Mouse (Mus musculus) heart, embryonic 11.5 days (tissue): ENCODE data around the gene Nrg4. TPM values are rescaled to one million over a fixed set of nuclear protein-coding genes. Genes with fewer than 3 reads are reported as not detected.
"Not testable (repeated sequence)": the region's sequence is repeated elsewhere in the genome, so short reads cannot be mapped to it uniquely, and the experiment has no call there.

ENCODE experiments used
- ATAC-seq: fragments of 200-750 bp; cut with Nextera tagmentation; replicated peaks from 2 replicates; pipeline ENCODE4 v1.8.0; 2017; ENCODE audit warnings: moderate library complexity; ENCODE audit not compliant: insufficient number of reproducible peaks, low FRiP score, low TSS enrichment
- H3K27ac ChIP-seq: fragments of 300-500 bp; sonication (generic); 2 replicates; pipeline ENCODE4 v1.5.1; 2014; ENCODE audit warnings: mild to moderate bottlenecking, low read depth, low read length
- H3K27me3 ChIP-seq: fragments of 300-500 bp; sonication (generic); 2 replicates; pipeline ENCODE4 v1.6.1; 2014; ENCODE audit warnings: mild to moderate bottlenecking, low read length, mixed read lengths; ENCODE audit not compliant: control insufficient read depth, insufficient read depth
- H3K36me3 ChIP-seq: fragments of 300-500 bp; sonication (generic); 2 replicates; pipeline ENCODE4 v1.6.1; 2014; ENCODE audit warnings: mild to moderate bottlenecking, low read length, moderate library complexity, mixed read lengths; ENCODE audit not compliant: control insufficient read depth, insufficient read depth
- H3K4me1 ChIP-seq: fragments of 300-500 bp; sonication (generic); 2 replicates; pipeline ENCODE4 v1.6.1; 2014; ENCODE audit warnings: low read length; ENCODE audit not compliant: control insufficient read depth, insufficient read depth
- H3K4me2 ChIP-seq: fragments of 300-500 bp; sonication (generic); 2 replicates; pipeline ENCODE4 v1.6.1; 2014; ENCODE audit warnings: mild to moderate bottlenecking, moderate library complexity
- H3K4me3 ChIP-seq: fragments of 300-500 bp; sonication (generic); 2 replicates; pipeline ENCODE4 v1.5.1; 2014; ENCODE audit warnings: low read depth, low read length
- H3K9ac ChIP-seq: fragments of 300-500 bp; sonication (generic); 2 replicates; pipeline ENCODE4 v1.6.1; 2014; ENCODE audit warnings: mild to moderate bottlenecking, low read depth, low read length, moderate library complexity
- H3K9me3 ChIP-seq: fragments of 300-500 bp; sonication (generic); replicated peaks from 2 replicates; pipeline ENCODE4 v1.6.1; 2016; ENCODE audit warnings: low read length; ENCODE audit not compliant: control insufficient read depth
- WGBS: fragments of 180-500 bp; shearing (Covaris S2); extraction: QIAGEN DNeasy Blood & Tissue Kit; methylation state at CpG from one replicate; pipeline ENCODE4 v1.1.7; 2014; ENCODE audit not compliant: insufficient replicate concordance; 5-methylcytosine and 5-hydroxymethylcytosine counted together
- polyA plus RNA-seq: library from polyadenylated mRNA; unstranded; fragments of >200 nt; fragmentation: Nextera tagmentation; extraction: Ambion mirVana; gene quantifications from 2 replicates; pipeline ENCODE4 v1.2.1, GENCODE M21; 2014

Gene Nrg4
- polyA plus RNA-seq, 1 experiment from 2014 or later, result 1.4 TPM

DNA sequence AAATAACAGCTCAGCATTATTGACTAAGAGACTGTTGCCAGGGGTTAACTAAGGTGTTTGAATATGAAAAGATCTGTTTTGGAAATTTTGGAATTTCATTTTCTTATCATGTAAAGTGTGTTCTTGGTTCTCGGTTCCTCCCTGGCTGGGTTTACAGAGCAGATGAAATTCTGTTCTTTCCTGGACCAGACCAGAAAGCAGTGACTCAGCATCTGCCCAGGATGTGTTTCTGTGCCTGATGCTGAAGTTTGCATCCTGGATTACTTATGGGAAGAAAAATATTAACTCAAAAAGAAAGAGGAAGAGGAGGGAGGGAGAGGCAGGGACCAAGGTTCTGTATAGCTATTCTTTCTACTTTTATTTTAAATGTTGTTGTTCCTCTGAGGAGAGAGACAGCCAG is 72.8 kb downstream of the Nrg4 start:
- Histone ChIP-seq H3K36me3 (no peaks in the 10 kb centered on the region), H3K4me1 (no peaks in the 10 kb centered on the region), H3K4me3 (no peak overlapping the region), H3K27ac (no peak overlapping the region), H3K27me3 (no peaks in the 10 kb centered on the region), H3K4me2 (no peak overlapping the region), H3K9ac (no peak overlapping the region), H3K9me3 (no peaks in the 10 kb centered on the region)
- WGBS, result 56% methylated on average over 1 of the region's 1 CpGs
- no peak for ATAC-seq

DNA sequence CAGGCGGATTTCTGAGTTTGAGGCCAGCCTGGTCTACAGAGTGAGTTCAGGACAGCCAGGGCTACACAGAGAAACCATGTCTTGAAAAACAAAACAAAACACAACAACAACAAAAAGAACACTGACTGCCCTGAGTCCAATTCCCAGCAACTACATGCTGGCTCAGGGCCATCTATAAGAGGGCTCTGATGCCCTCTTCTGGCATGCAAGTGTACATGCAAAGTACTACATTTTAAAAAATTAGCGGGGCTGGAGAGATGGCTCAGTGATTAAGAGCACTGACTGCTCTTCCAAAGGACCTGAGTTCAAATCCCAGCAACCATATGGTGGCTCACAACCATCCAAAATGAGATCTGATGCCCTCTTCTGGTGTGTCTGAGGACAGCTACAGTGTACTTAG is 74.5 kb downstream of the Nrg4 start:
- not testable (repeated sequence) for H3K9me3 ChIP-seq, H3K4me1 ChIP-seq, H3K4me2 ChIP-seq, H3K4me3 ChIP-seq, H3K9ac ChIP-seq, H3K36me3 ChIP-seq, H3K27ac ChIP-seq, ATAC-seq, H3K27me3 ChIP-seq
- 49% methylated on average over 2 of the region's 2 CpGs for WGBS

DNA sequence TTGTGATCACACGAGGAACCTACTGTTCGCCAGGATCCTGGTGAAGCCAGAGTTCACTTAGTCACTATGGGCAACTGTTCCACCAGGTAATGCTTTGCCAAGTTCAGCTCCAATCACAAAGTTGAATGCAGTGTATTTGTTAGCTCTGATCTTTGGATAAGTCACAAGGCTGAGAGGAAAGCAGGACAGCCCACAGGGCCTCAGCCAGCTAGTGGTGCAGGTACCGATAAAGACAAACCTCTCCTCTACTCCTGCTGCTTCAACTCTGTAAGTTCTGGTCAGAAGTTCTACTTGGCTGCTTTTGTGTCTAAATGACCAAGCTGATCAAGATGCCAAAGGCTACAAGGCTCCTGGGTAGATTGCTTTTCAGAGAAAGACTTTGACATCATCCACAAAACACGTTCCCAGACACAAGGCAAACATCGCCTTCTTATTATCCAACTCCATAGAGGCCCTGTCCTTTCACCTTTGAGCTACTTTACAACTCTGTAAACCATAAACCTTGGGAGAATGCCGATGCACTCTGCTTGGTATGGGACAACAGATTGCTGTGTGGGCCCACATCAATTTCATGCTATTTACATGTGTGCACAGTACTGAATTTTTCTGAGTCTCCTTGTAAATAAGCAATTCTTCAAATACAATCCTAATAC is 75.9 kb downstream of the Nrg4 start:
- no peak for ATAC-seq
- no peak overlapping the region for H3K27ac ChIP-seq
- no peaks in the 10 kb centered on the region for H3K27me3 ChIP-seq
- no peaks in the 10 kb centered on the region for H3K4me1 ChIP-seq
- no peaks in the 10 kb centered on the region for H3K36me3 ChIP-seq
- H3K4me2 ChIP-seq, result no peak overlapping the region
- WGBS, result 82% methylated on average over 6 of the region's 6 CpGs
- no peaks in the 10 kb centered on the region for H3K9me3 ChIP-seq
- no peak overlapping the region for H3K9ac ChIP-seq
- no peak overlapping the region for H3K4me3 ChIP-seq

DNA sequence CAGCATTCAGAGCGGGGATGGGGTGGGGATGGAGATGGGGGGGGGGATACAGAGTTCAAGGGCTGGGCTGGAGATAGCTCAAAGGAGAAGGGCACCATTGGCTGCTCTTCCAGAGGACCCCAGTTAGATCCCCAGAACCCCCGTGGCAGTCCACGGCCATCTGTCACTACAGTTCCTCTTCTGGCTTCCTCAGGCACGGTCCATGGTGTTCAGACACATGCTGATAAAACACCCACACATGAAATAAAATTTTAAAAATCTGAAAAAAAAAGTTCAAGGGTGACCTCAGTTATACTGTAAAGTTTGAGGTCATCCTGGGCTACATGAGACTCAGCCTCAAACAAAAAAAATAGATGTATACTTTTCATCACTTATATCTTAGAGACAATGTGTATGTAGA is 78.2 kb downstream of the Nrg4 start:
- Histone ChIP-seq H3K4me2 (no peak overlapping the region), H3K4me3 (no peak overlapping the region), H3K27ac (no peak overlapping the region), H3K27me3 (no peaks in the 10 kb centered on the region), H3K4me1 (no peaks in the 10 kb centered on the region), H3K9me3 (no peaks in the 10 kb centered on the region), H3K36me3 (no peaks in the 10 kb centered on the region), H3K9ac (no peak overlapping the region)
- WGBS, result 75% methylated on average over 4 of the region's 4 CpGs
- ATAC-seq, result no peak

DNA sequence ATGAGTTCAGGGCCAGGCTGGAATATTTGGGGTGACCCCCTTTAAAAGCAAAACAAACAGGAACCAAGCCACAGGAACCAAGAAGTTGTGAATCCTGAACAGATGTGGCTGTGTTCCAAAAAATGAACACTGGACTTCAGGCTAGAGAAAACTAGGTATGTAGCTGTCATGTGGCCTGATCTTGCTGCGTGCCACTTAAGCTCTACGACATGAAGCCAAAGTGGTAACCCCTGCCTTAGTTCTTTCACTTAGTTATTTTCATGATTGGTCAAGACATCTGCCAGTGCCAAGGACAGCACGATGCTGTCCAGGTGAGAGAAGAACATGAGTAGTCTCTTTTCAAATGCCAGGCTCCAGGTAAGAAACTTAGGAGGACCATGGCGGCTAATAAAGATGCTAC is 79.7 kb downstream of the Nrg4 start:
- Histone ChIP-seq H3K36me3 (no peaks in the 10 kb centered on the region), H3K4me3 (no peak overlapping the region), H3K4me1 (no peaks in the 10 kb centered on the region), H3K27ac (no peak overlapping the region), H3K4me2 (no peak overlapping the region), H3K9me3 (no peaks in the 10 kb centered on the region), H3K9ac (no peak overlapping the region), H3K27me3 (no peaks in the 10 kb centered on the region)
- ATAC-seq, result no peak
- 86% methylated on average over 4 of the region's 4 CpGs for WGBS

DNA sequence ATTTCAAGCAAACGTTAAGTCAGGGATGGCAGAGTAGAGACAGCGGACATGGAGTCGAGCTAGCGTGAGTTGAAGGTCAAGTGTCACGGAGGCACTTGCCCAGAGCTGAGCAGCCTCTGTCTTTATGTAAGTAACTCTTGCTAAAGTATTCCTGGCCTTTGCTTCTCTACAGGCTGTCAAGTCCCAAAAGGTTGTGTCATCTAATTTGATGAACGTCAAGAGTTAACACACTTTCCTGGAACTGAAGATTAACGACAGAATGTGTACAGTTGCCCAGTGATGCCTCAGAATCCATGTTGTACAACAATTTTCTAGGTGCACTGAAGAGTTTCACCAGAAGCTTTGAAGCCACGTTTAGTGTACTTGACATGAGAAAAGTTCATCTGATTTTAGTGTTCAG is 80.2 kb downstream of the Nrg4 start:
- 68% methylated on average over 8 of the region's 8 CpGs for WGBS
- H3K4me2 ChIP-seq, result no peak overlapping the region
- ATAC-seq, result no peak

DNA sequence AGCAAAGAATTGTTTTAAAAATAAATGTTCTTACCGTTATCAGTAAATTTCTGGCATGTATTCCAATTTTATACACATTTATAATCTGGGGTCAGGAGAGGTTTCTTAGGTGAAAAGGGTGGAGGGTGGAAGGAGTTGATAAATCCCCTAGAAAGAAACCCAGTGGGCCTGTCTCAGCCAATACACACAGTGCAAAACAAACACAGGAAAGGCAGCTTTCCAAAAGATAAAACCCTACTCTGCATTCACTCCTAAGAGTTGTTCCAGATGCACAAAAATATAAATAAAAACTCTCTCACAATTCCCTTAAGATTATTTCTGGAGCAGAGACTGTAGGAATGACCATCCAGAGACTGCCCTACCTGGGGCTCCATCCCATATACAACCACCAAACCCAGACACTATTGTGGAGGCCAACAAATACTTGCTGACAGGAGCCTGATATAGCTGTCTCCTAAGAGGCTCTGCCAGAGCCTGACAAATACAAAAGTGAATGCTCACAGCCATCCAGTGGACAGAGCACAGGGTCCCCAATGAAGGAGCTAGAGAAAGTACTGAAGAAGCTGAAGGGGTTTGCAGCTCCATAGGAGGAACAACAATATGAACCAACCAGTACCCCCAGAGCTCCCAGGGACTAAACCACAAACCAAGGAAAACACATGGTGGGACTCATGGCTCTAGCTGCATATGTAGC is 81.4 kb downstream of the Nrg4 start:
- H3K27ac ChIP-seq, ATAC-seq, H3K4me2 ChIP-seq, H3K4me1 ChIP-seq, H3K27me3 ChIP-seq, H3K9ac ChIP-seq, H3K36me3 ChIP-seq, H3K9me3 ChIP-seq, H3K4me3 ChIP-seq: not testable (repeated sequence)
- WGBS, result 72% methylated on average over 1 of the region's 1 CpGs

More for the DNA sequence above, 80.2 kb downstream of the Nrg4 start:
- no peak overlapping the region for H3K4me3 ChIP-seq
- no peaks in the 10 kb centered on the region for H3K4me1 ChIP-seq
- no peaks in the 10 kb centered on the region for H3K27me3 ChIP-seq
- H3K27ac ChIP-seq, result no peak overlapping the region
- H3K9ac ChIP-seq, result no peak overlapping the region
- H3K9me3 ChIP-seq, result no peaks in the 10 kb centered on the region
- no peaks in the 10 kb centered on the region for H3K36me3 ChIP-seq

DNA sequence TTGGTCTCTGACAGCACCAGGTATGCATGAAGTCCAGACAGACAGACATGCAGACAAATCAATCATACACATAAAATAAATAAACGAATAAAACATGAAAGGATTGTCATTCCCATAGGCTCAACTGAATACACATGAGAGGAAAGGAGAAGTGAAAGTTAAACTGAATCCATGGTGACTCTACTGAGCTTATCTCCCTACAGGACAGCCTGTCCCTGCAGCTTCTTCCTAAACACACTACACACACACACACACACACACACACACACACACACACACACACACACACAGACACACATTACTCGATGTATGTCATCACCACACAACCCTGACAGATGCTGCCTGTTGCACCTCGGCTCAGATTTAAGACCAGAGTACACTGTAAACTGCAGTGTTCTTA is 82.6 kb downstream of the Nrg4 start:
- Histone ChIP-seq H3K4me2 (no peak overlapping the region), H3K27me3 (no peaks in the 10 kb centered on the region), H3K36me3 (no peaks in the 10 kb centered on the region), H3K4me1 (no peaks in the 10 kb centered on the region), H3K27ac (no peak overlapping the region), H3K9me3 (no peaks in the 10 kb centered on the region), H3K9ac (no peak overlapping the region), H3K4me3 (no peak overlapping the region)
- no peak for ATAC-seq
- 69% methylated on average over 3 of the region's 3 CpGs for WGBS

DNA sequence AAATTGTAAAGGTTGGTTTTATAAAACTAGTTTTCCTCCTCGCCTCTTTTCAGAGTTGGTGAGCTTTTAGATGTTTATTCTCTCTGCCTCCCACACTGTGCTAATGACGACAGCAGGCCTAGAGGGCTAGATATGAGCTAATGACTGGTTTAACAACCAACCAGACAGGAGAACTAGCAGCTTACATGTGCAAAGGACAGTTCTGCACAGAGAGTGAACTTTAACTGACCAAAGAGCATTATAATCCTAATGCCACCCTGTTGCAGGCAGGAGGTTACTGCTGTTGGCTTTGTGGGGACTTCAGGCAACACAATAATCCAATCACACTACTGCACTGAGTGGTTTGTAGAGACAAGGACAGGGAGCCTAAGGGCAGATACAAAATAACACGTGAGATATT is 83.4 kb downstream of the Nrg4 start:
- no peak for ATAC-seq
- 68% methylated on average over 3 of the region's 3 CpGs for WGBS
- H3K36me3 ChIP-seq, result no peaks in the 10 kb centered on the region

More for the DNA sequence above, 83.4 kb downstream of the Nrg4 start:
- no peak overlapping the region for H3K9ac ChIP-seq
- H3K27me3 ChIP-seq, result no peaks in the 10 kb centered on the region
- H3K9me3 ChIP-seq, result no peaks in the 10 kb centered on the region
- H3K4me2 ChIP-seq, result no peak overlapping the region
- no peak overlapping the region for H3K27ac ChIP-seq
- H3K4me1 ChIP-seq, result no peaks in the 10 kb centered on the region
- H3K4me3 ChIP-seq, result no peak overlapping the region
